Mouse (Mus musculus): ENCODE measurements around the gene Hmcn2. TPM values are rescaled to one million over a fixed set of nuclear protein-coding genes. Genes with fewer than 3 reads are reported as not detected.
A peak's percentile ranks its signal among the peaks of the same experiment; 100 is the strongest.

Hmcn2 gene
- polyA plus RNA-seq, 1 experiment, result 4.1 TPM

GRCm38 (mm10) chr2:31337706-31338330, 23.6 kb downstream of the Hmcn2 start:
- H3K27ac ChIP-seq (ENCODE audit: control insufficient read depth, insufficient read depth, low read depth, low read length), result no peak overlapping the region
- no peak overlapping the region for H3K4me3 ChIP-seq (ENCODE audit: control insufficient read depth, low read depth, low read length)
- H3K4me1 ChIP-seq (ENCODE audit: control insufficient read depth, insufficient read depth, low read length), result no peaks in the 10 kb centered on the region
- H3K36me3 ChIP-seq (ENCODE audit: control insufficient read depth, insufficient read depth, low read length), result no peaks in the 10 kb centered on the region
- TF ChIP-seq CTCF (IDR thresholded peaks at IDR 0.05; ENCODE audit: control insufficient read depth, insufficient read depth, insufficient replicate concordance, low read depth, low read length) (no peak), POLR2A (IDR thresholded peaks at IDR 0.05; ENCODE audit: control insufficient read depth, low read depth, low read length) (no peak)
- H3K27me3 ChIP-seq (ENCODE audit: control insufficient read depth, insufficient read depth, low read length), result no peaks in the 10 kb centered on the region

GRCm38 (mm10) chr2:31339826-31340225, 25.6 kb downstream of the Hmcn2 start:
- TF ChIP-seq CTCF (IDR thresholded peaks at IDR 0.05; ENCODE audit: control insufficient read depth, insufficient read depth, insufficient replicate concordance, low read depth, low read length) (no peak), POLR2A (IDR thresholded peaks at IDR 0.05; ENCODE audit: control insufficient read depth, low read depth, low read length) (no peak)
- Histone ChIP-seq H3K36me3 (ENCODE audit: control insufficient read depth, insufficient read depth, low read length) (no peaks in the 10 kb centered on the region), H3K4me3 (ENCODE audit: control insufficient read depth, low read depth, low read length) (no peak overlapping the region), H3K27me3 (ENCODE audit: control insufficient read depth, insufficient read depth, low read length) (no peaks in the 10 kb centered on the region), H3K4me1 (ENCODE audit: control insufficient read depth, insufficient read depth, low read length) (no peaks in the 10 kb centered on the region), H3K27ac (ENCODE audit: control insufficient read depth, insufficient read depth, low read depth, low read length) (no peak overlapping the region)

DNA sequence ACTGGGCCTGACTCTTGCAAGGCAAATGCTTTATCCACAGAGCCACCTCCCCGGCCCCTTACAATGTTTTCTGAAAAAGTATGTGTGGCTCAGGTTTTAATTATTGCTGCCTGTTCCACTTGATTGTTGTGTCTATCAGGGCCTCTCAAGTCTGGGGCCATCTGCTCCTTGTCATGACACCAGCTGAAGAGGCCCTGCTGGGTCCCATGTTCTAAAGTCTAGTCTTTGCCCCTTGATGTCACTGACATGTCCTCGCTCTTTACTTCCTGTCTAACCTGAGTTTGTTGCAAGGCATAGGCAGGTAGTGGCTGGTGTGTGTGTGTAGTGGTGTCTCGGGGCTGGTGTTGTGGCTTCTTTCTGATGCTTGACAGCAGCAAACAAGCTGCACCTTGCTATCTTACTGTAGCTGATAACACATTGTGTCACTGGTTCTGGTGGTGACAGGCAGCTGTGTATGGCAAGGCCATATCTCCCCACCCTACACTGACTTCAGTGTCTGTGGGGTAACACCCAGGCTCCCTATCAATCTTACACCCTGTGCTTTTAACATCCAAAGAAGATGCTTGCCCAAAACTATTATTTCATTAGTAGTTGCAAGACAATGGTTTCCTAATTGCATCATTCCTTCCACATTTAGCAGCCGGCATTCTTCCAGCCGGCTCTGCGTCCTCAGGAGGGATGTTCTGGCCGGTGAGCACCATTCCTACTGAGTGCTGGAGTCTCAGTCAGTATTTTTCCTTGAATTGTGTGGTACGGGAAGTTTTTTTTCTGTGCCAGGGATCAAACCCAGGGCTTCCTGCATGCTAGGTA, 27.7 kb downstream of the Hmcn2 start:
- no peaks in the 10 kb centered on the region for H3K36me3 ChIP-seq (ENCODE audit: control insufficient read depth, insufficient read depth, low read length)
- H3K27me3 ChIP-seq (ENCODE audit: control insufficient read depth, insufficient read depth, low read length), result no peaks in the 10 kb centered on the region
- H3K4me1 ChIP-seq (ENCODE audit: control insufficient read depth, insufficient read depth, low read length), result no peaks in the 10 kb centered on the region
- H3K27ac ChIP-seq (ENCODE audit: control insufficient read depth, insufficient read depth, low read depth, low read length), result no peak overlapping the region
- TF ChIP-seq POLR2A (IDR thresholded peaks at IDR 0.05; ENCODE audit: control insufficient read depth, low read depth, low read length), result no peak
- no peak for TF ChIP-seq CTCF (IDR thresholded peaks at IDR 0.05; ENCODE audit: control insufficient read depth, insufficient read depth, insufficient replicate concordance, low read depth, low read length)
- H3K4me3 ChIP-seq (ENCODE audit: control insufficient read depth, low read depth, low read length), result no peak overlapping the region

- TF ChIP-seq CTCF (IDR thresholded peaks at IDR 0.05; ENCODE audit: control insufficient read depth, insufficient read depth, insufficient replicate concordance, low read depth, low read length) (no peak), POLR2A (IDR thresholded peaks at IDR 0.05; ENCODE audit: control insufficient read depth, low read depth, low read length) (0 out of 2 replicates have a peak, but pooled peaks have one; percentile 12)
- Histone ChIP-seq H3K36me3 (ENCODE audit: control insufficient read depth, insufficient read depth, low read length) (no peaks in the 10 kb centered on the region), H3K27me3 (ENCODE audit: control insufficient read depth, insufficient read depth, low read length) (no peaks in the 10 kb centered on the region), H3K27ac (ENCODE audit: control insufficient read depth, insufficient read depth, low read depth, low read length) (no peak overlapping the region), H3K4me3 (ENCODE audit: control insufficient read depth, low read depth, low read length) (no peak overlapping the region), H3K4me1 (ENCODE audit: control insufficient read depth, insufficient read depth, low read length) (no peaks in the 10 kb centered on the region)
Observed at GRCm38 (mm10) chr2:31346096-31346495, 31.9 kb downstream of the Hmcn2 start.

DNA sequence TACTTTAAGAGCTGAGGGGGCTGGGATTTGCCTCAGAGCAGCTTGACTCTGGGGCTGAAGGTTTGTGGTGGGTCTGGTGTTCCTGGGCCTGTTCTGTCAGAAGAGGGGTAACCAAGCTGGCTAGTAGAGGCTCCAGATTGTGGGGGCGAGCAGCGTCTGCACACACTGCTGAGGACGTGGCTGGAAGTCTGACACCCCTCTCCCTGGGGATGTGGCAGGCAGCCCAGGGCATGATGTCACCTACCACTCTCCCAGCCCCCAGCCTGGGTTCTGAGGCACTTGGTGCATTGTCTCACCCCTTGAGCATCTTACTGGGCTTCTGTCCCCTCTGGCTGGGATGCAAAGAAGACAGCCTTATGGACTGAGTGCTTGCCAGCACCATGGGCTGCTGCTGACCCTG, 34.2 kb downstream of the Hmcn2 start:
- TF ChIP-seq POLR2A (IDR thresholded peaks at IDR 0.05; ENCODE audit: control insufficient read depth, low read depth, low read length) (no peak), CTCF (IDR thresholded peaks at IDR 0.05; ENCODE audit: control insufficient read depth, insufficient read depth, insufficient replicate concordance, low read depth, low read length) (no peak)
- H3K36me3 ChIP-seq (ENCODE audit: control insufficient read depth, insufficient read depth, low read length), result no peaks in the 10 kb centered on the region
- H3K27me3 ChIP-seq (ENCODE audit: control insufficient read depth, insufficient read depth, low read length), result no peaks in the 10 kb centered on the region
- H3K4me3 ChIP-seq (ENCODE audit: control insufficient read depth, low read depth, low read length), result no peak overlapping the region
- H3K27ac ChIP-seq (ENCODE audit: control insufficient read depth, insufficient read depth, low read depth, low read length), result no peak overlapping the region
- no peaks in the 10 kb centered on the region for H3K4me1 ChIP-seq (ENCODE audit: control insufficient read depth, insufficient read depth, low read length)

DNA sequence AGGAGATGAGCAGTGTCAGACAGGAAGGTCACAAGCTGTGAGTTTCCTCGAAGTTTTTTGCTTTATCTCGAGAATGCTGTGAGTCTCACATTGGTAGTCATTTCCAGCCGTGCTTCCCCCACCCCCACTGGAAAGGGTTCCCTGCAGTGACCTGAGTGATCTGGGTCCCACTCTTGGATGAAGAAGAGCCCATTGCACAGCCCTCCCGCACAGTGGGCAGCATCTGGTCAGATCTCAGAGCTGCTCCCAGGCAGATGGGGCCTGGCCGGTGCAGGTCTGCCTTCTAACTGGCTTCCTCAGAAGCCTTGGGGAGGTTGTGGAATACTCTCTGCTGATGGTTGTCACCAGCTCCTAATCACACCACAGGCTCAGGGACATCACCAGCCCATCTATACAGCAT, 34.6 kb downstream of the Hmcn2 start:
- Histone ChIP-seq H3K36me3 (ENCODE audit: control insufficient read depth, insufficient read depth, low read length) (no peaks in the 10 kb centered on the region), H3K4me1 (ENCODE audit: control insufficient read depth, insufficient read depth, low read length) (no peaks in the 10 kb centered on the region), H3K4me3 (ENCODE audit: control insufficient read depth, low read depth, low read length) (no peak overlapping the region), H3K27me3 (ENCODE audit: control insufficient read depth, insufficient read depth, low read length) (no peaks in the 10 kb centered on the region), H3K27ac (ENCODE audit: control insufficient read depth, insufficient read depth, low read depth, low read length) (no peak overlapping the region)
- TF ChIP-seq CTCF (IDR thresholded peaks at IDR 0.05; ENCODE audit: control insufficient read depth, insufficient read depth, insufficient replicate concordance, low read depth, low read length) (no peak), POLR2A (IDR thresholded peaks at IDR 0.05; ENCODE audit: control insufficient read depth, low read depth, low read length) (no peak)

GRCm38 (mm10) chr2:31356771-31357170, 42.6 kb downstream of the Hmcn2 start:
- no peaks in the 10 kb centered on the region for H3K27me3 ChIP-seq (ENCODE audit: control insufficient read depth, insufficient read depth, low read length)
- no peaks in the 10 kb centered on the region for H3K36me3 ChIP-seq (ENCODE audit: control insufficient read depth, insufficient read depth, low read length)
- TF ChIP-seq POLR2A (IDR thresholded peaks at IDR 0.05; ENCODE audit: control insufficient read depth, low read depth, low read length), result no peak
- TF ChIP-seq CTCF (IDR thresholded peaks at IDR 0.05; ENCODE audit: control insufficient read depth, insufficient read depth, insufficient replicate concordance, low read depth, low read length), result no peak

More at GRCm38 (mm10) chr2:31356771-31357170, 42.6 kb downstream of the Hmcn2 start:
- Histone ChIP-seq H3K4me3 (ENCODE audit: control insufficient read depth, low read depth, low read length) (no peak overlapping the region), H3K27ac (ENCODE audit: control insufficient read depth, insufficient read depth, low read depth, low read length) (no peak overlapping the region), H3K4me1 (ENCODE audit: control insufficient read depth, insufficient read depth, low read length) (no peaks in the 10 kb centered on the region)

Measured in testis, adult 2 months (tissue).